Mouse (Mus musculus): ENCODE data around the gene Mtif2. TPM values are rescaled to one million over a fixed set of nuclear protein-coding genes. Genes with fewer than 3 reads are reported as not detected.

Gene Mtif2
- polyA plus RNA-seq (2015; fragmentation: Nextera tagmentation; extraction: Ambion mirVana): 38.7 and 41.9 TPM in 2 replicates

GRCm38 (mm10) chr11:29525988-29526794 lies at the start of gene Mtif2:
Gene Mtif2 (plus strand): TSS chr11:29526408.

DNA sequence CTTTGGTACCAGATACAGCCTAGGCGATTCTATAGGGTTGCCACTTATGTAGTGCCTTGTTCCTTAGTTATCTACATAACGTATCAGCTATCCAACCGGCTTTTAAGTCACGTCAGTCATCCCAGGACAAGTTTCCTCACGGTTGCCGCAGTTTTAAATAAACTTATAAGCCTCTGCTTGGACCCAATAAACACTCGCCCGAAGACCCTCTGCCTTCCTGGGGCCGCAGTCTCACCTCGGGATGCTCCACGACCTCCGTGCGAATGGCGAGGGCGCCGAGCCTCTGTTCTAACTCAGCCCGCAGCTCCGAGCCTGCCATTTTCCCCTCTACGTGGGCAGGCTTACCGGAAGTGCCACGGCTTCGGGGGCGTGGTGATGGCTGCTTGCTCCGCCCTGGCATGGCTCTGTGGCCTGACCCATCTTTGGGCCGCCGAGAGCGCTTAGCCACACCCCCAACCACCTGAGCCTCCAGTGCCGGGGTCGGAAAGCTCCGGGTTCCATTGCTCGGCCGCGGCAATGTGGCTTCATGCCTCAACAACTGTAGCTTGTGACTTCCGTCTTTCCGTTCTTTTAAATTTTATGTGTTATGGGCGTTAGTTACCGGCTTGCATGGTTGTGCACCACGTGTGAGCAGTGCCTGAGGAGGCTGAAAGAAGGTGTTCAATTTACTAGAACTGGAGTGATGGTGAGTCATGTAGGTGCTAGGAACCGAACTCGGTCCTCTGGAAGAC lies 11.4 kb upstream of the Mtif2 start, which contains the start of gene Prorsd1:
Gene Prorsd1, minus strand, starts transcription at position 352 of the 731 bp plus-strand sequence.

DNA sequence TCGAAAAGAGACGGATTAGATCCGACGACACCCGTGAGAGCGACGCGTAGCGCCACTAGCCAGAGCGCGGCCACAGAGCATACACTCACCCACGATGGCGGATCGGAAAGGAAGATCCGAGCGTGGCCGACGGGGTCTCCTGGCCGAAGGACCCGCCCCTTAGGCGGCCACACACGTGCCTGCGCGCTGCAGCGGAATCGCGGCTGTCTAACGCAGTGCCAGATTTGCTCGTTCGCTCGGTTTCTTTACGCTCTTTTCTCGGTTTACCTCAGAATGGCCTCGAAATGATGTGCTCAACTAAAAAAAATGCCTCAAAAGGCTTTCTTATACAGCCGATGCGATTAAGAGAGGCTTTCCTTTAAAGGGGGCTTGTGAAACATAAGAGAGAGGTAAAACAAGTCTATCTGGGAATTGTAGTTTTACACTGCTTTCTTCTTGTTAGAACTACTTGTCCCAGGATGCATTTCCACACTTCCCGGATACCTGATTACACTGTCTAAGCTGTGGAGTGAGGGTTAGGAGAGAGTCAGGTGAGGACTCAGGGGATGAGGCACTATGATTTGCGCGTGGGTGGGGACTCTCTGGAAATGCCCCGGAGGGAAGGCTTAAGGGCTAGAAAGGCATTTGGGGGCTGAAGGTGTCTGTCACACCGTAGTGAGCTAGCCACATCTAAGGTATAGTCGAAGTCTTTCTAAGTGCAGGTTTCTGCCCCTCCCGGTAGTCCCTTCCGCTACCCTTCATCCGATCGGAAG lies 21.7 kb downstream of the Mtif2 start, which contains the start of the genes Clhc1 and Rps27a:
Gene Clhc1, plus strand, starts transcription at position 199 of the 752 bp plus-strand sequence.
Gene Rps27a, minus strand, starts transcription at position 358 of the 752 bp plus-strand sequence.

Other genes starting within 250 kb of the Mtif2 start
- 72.0 and 84.7 TPM in 2 replicates for gene Ccdc88a, start 152.8 kb upstream of the Mtif2 start, polyA plus RNA-seq (2015; fragmentation: Nextera tagmentation; extraction: Ambion mirVana)
- 11.1 and 11.8 TPM in 2 replicates for gene Prorsd1, start 11.4 kb upstream of the Mtif2 start, polyA plus RNA-seq (2015; fragmentation: Nextera tagmentation; extraction: Ambion mirVana)
- 0.14 TPM in 2 replicates for gene Clhc1, start 21.5 kb downstream of the Mtif2 start, polyA plus RNA-seq (2015; fragmentation: Nextera tagmentation; extraction: Ambion mirVana)
- 550 and 655 TPM in 2 replicates for gene Rps27a, start 21.7 kb downstream of the Mtif2 start, polyA plus RNA-seq (2015; fragmentation: Nextera tagmentation; extraction: Ambion mirVana)
- 153 TPM in 2 replicates for gene Rtn4, start 166.5 kb downstream of the Mtif2 start, polyA plus RNA-seq (2015; fragmentation: Nextera tagmentation; extraction: Ambion mirVana)

All from neural tube, postnatal 0 days (tissue).